Mouse (Mus musculus): Measurements from ENCODE around the gene Armc2.

Armc2 gene

DNA sequence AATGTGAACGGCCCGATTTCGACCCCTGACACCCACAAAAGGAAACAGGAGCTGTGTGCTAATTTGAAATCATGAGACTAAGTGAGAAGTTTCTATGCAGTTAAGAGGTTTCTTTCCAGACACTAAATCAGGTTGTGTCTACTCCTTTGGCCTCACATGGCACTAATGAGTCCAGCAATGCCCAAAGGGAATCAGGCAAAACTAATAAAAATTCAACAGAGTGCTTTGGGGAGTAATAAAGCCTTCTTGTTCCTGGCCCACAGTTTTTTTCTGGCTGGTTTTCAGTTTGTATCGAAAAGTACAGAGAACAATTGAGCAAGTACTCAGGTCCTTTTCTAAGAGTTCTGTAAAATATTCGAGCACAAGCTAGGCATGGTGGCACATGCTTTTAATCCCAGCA lies 4.2 kb downstream of the Armc2 start:
- no peak for DNase-seq (ENCODE audit: low spot score in 2 of 2)

DNA sequence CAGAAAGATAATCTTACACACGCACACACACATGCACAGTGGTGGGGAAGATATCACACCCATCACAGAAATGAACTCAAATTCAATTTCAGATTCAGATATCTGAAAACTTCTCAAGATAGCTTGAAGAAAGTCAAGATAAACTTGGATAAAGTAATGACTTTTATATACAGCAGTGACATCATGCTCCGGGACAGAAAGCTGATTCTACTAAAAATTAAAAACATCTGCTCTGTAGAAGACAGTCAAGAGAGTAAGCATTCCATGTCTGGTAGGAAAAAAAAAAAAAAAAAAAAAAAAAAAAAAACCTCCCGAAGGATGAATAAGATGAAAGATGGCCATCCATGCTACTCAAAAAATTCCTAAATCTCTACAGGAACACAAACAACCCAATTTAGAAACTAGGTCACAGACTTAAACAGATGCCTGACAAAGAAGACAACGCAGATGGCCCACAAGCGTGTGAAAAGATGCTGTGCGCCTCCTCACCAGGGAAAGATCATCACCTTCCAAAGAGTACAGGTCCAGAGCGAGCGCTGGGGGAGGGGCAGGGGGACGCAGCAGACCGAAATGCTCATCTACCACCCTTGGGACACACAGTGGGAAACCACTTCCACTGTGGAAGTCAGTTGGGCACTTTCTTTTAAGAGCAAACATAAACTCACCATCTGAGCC lies 7.3 kb downstream of the Armc2 start:
- DNase-seq (ENCODE audit: low spot score in 2 of 2) = no peak

DNA sequence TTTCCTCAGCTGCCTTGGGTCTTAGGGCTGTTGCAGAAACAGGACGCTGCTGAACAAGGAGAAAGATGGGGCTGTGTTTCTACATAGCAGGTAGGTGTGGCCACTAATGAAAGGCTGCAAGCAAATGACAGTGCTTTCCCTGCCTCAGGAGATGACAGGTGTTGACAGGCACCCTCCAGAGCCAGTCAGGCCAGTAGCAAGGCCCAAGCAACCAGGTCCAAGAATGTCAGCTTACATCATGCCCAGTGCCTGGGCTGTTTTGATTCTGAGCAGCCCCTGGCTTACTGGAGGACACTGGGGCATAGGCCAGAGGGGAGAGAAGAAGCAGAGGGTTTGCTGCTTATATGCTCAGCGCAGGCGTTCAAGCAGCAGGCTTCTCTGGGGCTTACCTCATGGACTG lies 13.0 kb downstream of the Armc2 start:
- DNase-seq (ENCODE audit: low spot score in 2 of 2) = peak; percentile 61 to 66

DNA sequence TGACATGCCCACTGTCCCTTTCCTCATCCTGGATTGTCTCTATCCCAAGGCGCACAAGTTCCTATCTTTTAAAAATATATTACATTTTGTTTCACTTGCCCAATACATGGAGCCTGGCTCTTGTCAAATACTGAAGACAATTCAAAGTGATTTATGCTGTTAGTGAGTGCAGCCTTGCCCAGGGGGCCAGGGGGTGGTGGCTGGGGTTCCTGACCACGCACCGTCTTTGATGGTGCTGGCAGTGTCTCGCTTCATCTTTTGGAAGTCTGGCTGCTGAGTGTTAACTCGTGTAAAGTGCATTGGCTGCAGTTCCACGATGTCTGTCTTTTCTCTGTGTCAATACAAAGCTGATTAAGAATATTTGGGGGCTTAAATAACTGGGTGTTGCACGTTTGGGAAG lies 13.6 kb downstream of the Armc2 start:
- no peak for DNase-seq (ENCODE audit: low spot score in 2 of 2)

DNA sequence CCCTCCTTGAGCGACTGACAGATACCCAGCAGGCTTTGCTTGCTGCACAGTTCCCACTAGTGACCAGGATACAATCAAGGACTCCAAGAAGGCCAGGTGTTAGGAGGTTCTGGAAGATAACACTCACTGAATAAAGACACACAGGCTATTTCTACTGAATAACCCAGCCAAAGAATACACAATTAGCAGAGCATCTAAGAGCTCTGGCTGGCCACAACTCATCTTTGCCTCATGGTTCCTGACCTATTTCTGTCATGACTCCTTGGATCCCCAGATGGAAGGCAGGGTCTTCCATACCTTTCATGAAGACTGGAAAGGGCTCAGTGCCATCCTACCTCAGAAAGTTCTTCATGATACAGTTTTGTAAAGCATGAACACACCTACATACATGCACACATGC lies 14.2 kb downstream of the Armc2 start:
- no peak for DNase-seq (ENCODE audit: low spot score in 2 of 2)

DNA sequence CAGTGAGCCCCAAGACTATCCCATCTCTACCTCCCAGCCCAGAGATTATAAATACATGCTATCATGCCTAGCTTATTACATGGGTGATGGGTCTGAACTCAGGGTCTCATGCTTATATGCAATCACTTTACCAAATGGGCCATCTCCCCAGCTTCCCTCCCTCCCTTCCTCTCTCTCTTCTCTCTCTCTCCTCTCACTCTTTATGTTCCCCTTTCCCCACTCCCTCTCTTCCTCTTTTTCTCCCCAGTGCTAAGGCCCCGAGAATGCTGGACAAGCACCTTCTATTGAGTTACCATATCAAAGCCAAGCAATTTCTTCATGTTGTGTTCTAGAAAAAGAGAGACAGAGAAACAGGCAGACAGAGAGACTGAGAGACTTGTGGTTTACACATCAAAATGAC lies 14.7 kb downstream of the Armc2 start:
- DNase-seq (ENCODE audit: low spot score in 2 of 2) = no peak

DNA sequence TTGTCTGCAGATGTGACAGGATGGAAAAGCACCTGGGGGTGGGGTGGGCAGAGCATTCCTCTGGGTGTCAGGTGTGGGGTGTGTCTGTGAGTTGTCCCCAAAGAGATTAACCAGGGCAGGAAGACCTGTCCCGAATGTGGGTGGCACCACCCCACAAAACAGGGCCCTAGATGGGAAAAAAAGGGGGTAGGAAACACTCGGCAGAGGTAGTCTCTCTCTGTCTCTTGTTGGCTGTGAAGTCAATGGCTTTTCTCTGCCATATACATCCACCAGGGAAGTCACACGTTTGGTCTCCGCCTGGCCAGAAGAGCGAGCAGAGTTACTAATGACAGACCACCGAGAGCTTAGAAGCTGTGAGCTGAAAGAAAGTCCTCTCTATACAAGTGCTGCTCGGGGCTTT lies 15.8 kb downstream of the Armc2 start:
- DNase-seq (ENCODE audit: low spot score in 2 of 2) = no peak

DNA sequence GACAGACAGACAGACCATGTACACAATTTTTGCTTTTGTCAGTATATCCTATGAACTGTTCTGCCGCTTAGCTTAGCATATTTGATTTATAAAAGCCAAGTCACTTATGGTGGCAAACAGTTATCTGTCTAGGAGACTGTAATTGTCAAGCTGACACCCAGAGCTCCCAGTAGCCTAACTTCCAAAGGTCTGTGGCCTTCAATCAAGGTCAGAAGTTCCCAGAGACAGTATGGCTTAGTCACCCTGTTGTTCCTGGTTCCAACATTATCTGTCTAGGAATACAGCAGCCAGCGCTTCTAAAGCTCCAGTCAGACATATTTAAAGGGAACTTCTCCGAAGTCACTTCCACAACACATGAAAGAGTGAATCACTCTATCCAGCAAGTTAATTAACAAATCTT lies 17.0 kb downstream of the Armc2 start:
- no peak for DNase-seq (ENCODE audit: low spot score in 2 of 2)

DNA sequence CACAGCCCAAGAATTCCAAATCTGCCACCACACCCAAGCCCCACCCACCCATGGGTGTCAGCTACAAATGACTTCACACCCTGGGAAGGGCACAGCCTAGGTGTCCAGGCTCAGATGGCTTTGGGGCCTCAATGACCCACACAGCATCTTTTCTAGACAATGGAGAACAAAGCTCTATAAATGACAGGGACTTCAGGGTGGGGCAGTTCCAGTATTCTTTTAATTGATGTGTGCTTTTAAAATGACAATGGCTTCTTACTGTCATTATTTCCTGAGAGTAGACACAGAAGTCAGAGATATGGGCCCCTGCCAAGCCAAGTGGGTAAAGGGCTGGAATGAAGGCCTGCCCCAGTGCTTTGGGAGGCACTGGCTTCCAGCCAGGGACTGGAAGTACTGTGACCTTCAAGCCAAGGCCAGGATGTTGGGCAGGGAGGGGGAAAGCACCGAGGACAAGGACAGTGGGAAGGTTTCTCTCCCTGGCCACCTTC lies 20.5 kb downstream of the Armc2 start:
- DNase-seq (ENCODE audit: low spot score in 2 of 2) = peak; percentile 69 to 74

DNA sequence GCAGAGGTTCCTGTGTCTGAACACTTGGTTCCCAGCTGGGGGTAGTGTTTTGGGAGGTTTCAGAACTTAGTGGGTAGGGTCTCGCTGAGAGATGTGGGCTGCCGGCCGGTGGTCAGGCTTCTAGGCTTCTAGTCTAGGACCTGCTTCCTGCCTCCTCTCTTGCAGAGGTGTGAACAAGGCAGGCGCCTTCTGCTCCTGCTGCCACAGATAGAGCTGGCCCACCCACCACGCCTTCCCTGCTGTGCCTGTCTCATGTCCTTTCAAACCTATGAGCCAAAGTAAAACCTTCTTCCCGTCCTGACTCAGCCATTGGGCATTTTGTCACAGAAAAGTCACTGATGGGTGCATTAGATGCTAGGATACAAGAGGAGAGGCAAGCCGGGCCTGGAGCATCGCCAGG lies 22.1 kb downstream of the Armc2 start:
- no peak for DNase-seq (ENCODE audit: low spot score in 2 of 2)

DNA sequence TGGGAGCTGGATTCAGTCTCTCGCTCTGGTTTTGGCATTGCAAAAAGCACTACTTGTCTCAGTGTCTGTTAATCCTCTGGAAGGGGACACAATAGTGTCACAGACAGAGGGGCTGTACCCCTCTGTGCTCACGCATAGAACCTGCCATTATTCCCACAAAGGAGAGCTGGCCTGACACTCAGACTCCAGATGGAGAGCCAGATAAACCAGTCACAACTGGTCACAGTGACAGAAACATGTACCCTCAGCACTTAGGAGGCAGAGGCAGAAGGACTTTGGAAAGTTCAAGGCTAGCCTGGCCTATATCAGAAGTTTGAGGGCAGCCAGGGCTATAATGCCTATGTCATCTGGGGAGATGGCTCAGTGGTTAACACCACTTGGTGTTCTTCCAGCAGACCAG lies 23.2 kb downstream of the Armc2 start:
- DNase-seq (ENCODE audit: low spot score in 2 of 2) = no peak

DNA sequence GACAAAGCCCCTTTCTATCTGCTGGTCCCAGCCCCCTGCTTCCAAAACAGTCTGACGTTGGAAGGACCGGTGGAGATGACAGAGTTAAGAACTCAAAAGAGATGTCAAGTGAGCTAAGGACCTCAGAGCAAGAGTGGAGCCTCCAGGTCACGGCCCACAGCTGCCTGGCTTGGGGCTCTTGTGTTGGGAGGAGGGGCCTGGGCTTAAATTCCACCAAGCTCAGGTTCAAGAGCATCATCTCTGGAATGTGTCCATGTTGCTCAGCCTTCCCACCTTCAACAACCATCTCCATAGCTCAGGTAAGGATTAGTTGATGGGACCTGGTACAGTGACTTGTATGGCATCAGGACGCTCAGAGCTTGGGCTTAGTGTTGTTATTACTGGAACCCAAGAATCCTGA lies 23.7 kb downstream of the Armc2 start:
- no peak for DNase-seq (ENCODE audit: low spot score in 2 of 2)

DNA sequence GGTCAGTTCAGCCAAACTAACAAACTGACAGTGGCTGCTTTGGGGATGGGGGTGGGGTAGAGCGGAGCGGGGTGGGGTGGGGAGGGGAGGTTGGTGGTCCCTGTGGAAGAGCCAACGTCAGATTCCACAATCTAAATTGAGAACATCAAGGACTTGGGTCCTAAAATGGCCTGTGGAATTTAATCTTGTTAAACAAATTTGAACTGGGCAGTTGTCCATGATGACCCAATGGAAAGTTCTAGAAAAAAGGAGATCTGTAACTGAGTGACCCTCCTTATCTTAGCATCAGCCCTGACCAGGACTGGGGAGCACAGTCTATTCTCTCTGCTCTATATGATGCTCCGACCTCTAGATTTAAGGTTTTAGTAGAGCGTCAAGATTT lies 26.2 kb downstream of the Armc2 start:
- no peak for DNase-seq (ENCODE audit: low spot score in 2 of 2)

DNA sequence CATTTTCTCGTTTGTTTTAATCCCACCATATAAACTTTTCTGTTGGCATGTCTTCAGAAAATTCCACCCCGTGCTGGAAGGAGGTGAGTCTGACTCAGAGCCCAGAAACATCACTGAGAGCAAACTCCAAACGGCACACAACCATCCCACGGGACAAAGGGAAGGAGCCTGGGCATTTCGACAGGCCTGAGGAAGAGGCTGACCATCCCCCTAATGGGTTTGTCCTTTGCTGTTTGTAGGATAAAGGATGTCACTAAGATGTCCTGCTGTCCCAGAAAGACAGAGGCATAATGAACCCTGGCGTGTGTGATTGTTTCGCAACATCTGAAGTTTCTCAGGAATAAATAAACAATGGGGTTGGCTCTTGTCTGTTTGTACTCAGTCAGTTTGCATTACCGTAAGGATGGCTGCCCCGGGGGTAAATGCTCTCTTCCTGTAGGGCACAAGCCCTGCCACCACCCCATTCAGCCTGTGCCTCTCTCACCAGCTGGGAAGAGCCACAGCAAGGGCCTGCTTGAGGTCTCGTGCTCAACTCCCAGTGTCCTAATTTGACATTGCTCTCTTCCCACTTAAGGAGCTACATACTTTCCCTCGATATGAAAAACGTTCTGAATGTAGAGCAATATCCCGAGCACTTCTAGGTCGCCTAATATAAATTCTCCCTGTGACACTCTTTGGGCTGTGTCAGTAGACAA lies 26.7 kb downstream of the Armc2 start:
- DNase-seq (ENCODE audit: low spot score in 2 of 2) = no peak

DNA sequence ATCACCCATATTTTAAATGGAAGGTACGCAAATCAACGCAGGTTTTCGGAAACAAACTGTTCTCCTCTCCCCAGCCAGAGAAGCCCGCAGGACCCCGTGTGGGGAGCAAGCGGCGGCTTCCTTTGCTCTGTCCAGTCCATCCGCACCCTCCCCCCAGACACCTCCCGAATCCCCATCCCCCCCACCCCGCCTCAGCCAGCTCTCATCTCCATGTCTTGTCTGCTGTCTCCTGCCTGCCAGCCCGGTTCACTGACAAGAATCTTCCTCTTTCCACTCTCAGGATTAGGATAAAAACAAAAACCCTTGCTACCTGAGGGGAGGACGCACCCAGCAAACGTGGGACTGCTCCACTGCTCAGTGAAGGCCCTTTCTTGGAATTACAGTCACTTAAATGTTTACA lies 27.3 kb downstream of the Armc2 start:
- no peak for DNase-seq (ENCODE audit: low spot score in 2 of 2)

DNA sequence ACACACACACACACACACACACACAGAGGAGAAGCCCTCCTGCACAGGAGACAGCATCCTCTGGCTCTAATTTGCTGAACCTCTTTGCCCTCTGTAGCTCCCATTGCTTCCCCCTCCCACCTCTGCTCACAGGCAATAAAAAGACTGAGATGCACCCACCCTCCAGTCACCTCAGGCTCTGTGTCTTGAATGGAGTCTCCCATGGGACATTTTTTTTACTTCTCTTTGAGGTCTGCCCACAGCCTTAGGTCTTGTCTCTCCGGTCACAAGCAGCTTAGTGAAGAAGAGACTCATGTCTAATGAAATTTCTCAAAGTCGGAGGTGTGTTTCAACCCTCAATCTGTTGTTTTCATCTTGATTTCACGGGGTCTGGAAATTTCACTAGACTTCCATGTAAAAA lies 29.3 kb downstream of the Armc2 start:
- DNase-seq (ENCODE audit: low spot score in 2 of 2) = no peak

DNA sequence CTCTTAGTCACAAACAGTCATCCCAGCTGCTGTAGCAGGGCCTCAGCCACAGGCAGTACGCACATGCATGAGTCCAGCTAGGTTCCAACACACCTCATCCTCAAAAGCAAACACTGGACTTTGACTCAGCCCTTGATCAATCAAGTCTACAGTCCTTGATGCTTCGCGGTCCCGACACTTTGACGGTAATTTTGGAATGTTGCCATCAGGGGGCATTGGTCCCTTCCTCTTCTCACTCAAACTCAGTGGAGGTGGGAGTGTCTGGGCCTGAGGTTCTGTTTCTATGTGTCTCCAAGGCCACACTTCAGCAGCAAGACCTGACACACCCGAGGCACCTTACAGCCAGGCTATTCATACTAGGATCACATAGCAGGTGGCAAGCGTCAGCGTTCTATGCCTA lies 32.1 kb downstream of the Armc2 start:
- DNase-seq (ENCODE audit: low spot score in 2 of 2) = no peak

DNA sequence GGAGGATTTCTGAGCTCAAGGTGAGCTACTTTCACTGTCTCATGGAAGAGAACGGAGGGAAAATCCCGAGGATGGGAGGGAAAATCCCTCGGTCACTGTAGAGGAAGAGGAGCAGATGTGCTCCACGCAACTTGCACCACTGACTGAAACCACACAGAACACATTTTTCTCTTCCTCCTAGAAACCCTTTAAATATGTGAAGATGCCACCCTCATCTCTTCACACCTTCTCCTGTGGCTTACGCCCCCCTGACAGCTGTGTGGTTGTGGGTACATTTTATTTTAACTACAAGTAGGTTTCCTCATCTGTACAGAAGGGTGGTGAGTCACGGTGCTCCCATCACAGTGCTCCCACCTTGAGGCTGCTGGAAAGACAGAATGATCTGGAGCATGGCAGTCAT lies 34.0 kb downstream of the Armc2 start:
- DNase-seq (ENCODE audit: low spot score in 2 of 2) = no peak

DNA sequence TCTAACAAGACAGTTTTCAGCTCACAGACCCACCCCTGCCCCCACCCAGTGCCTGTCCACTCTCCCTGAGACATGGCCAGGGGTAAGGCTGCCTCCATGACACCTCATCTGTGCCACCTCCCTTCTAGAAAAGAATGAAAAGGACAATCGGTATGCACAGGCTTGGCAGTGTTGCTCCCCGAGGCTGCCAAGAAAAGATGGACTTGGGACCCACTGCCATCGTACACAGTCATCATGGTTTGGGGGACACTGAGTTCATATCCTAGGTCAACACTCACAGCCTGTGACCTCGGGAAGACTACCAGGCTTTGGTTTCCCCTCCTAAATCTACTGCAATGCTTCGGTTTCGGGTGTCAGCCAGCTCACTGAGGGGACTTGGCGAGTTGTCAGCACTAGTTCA lies 35.4 kb downstream of the Armc2 start:
- DNase-seq (ENCODE audit: low spot score in 2 of 2) = no peak

DNA sequence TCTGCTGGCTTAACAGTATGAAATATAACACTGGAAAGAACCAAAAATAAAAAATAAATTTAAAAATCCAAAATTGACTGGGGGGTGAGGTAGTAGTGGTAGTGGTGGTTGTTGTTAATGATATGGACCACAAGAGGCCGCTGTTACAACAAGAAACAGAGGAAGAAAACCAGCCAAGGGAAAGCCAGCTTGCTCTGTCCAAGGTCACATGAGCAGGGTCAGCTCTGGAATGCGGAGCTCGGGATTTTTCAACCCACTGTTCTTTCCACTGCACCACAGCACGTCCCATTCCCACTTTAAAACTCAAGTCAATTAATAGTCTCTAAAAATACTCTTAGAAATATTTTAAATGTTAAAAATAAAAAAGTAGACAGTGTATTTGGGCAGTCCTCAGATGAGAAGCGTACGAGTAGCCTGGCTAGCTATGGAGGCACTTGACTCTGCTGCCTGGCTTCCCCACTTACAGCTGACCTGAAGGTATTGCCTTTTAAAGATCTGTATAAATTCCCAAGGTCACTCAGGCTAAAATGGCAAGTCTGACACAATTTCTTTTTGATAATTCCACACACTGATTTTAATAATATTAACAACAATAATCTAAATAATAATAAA lies 37.4 kb downstream of the Armc2 start:
- peak; percentile 80 to 86 for DNase-seq (ENCODE audit: low spot score in 2 of 2)

DNA sequence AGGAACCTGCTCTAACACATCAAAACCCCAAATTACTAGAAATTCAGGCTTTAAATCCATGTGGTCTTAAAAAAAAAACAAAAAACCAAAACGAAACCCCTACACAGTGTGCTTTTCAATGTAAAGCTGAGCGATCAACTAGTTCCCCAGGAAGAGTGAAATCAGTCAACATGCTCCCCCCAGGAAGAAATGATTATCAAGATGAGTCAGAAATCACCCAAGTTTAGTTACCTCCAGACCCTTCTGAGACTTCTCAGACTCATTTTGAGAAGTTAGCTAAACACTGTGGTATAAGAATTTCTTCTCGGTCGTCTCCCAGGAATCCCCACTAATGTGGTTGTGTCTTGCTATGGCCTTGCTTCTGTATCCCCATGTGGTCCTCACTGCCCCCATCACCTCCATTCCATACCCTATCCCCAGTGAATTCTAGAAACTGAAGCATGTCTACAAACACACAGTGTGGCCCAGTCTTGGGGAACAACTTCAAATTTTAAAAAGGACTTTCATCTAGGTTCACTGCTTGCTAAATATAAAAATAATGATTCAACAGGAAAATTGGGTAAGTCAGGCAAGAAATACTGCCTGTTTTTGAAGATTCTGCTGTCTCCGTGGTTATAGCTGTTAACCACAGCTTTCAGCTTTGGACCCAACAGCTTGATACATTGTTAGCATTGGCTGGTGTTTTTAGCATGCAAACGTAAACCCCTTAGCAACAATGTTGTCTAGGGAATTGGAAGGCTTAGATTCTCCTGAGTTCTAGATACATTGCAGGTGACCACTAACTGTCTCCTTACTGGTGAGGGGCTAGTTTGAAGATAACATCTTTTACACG lies 39.6 kb downstream of the Armc2 start:
- DNase-seq (ENCODE audit: low spot score in 2 of 2) = no peak

DNA sequence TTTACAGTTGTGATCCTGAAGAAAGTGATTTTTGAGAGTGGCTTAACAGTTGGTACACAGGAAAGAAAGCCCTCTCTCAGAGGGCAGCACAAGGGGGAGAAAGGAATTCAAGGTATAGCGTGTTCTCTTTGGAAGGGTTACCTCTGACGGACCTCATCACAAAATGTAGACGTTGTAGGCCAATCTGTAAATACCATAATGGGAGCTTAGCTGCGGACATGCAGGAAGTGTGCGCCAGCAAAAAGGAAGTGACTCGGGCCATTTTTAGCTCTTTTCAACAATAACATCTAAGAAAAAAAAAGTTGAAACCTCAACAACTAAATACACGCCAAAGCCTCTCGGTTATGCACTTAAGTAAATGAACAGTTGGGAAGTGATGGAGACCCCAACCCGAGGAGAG lies 45.6 kb downstream of the Armc2 start:
- DNase-seq (ENCODE audit: low spot score in 2 of 2) = peak in 1 of 2 experiments; percentile 50

Measured in heart, adult 9 months (tissue).